Mouse (Mus musculus): ENCODE results near the gene Diras1.

Gene Diras1

DNA sequence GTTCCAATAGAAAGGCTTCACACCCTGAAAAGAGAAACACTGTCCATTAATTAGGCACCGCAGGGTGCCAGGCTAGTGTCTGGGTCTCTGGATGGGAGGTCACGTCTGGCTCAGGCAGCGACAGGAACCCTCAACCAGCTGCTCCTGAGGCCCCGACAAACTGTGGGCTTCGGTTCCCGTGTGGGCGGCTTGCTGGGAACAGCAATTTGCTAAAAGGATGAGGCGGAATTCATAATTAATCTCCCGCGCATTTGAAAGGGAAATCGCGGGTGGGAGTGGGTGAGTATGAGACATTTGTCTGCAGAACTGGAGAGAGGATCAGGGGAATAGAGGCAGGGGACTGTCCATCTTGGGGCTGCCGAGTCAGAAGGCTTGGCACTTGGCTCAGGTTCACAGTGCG is 27.4 kb downstream of the Diras1 start:
- no peak for DNase-seq (ENCODE audit: low read depth, low spot score)

GRCm38 (mm10) chr10:80997332-80997731 is 28.1 kb downstream of the Diras1 start:
- no peak for DNase-seq (ENCODE audit: low read depth, low spot score)

- no peak for DNase-seq (ENCODE audit: low read depth, low spot score)
These were observed 29.0 kb downstream of the Diras1 start for GRCm38 (mm10) chr10:80996501-80996900.

DNA sequence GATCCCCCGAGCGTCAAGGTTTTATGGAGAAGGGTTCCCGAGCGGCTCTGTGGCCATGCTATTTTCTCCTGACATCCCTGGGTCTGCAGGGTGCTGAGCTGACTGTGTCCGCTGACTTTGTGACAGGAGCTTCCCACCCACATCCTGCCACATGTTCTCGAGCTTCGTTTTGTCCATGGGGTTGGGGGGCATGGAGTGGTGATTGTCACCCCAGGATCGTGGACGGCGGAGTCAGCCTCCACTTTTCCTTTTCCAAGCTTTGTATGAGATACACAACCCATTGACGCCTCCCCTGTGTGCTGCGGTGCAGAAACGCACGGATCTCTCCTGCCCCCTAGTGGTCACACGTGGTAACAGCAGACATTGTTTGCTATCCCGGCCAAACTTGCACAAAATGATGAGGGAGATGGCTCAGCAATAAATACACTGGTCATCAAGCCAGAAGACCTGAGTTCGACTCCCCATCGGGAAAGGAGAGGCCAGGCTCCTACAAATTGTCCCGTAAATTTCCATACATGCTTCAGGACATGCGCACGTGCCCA is 30.3 kb downstream of the Diras1 start:
- peak; percentile 77 for DNase-seq (ENCODE audit: low read depth, low spot score)

GRCm38 (mm10) chr10:80994621-80995020 is 30.8 kb downstream of the Diras1 start:
- no peak for DNase-seq (ENCODE audit: low read depth, low spot score)

- no peak for DNase-seq (ENCODE audit: low read depth, low spot score)
These were observed 32.2 kb downstream of the Diras1 start for GRCm38 (mm10) chr10:80993276-80993675.

- DNase-seq (ENCODE audit: low read depth, low spot score) = no peak
These were observed 33.5 kb downstream of the Diras1 start for GRCm38 (mm10) chr10:80991945-80992344.

GRCm38 (mm10) chr10:80991007-80991406 is 34.5 kb downstream of the Diras1 start:
- peak; percentile 77 for DNase-seq (ENCODE audit: low read depth, low spot score)

GRCm38 (mm10) chr10:80990406-80990805 is 35.1 kb downstream of the Diras1 start:
- DNase-seq (ENCODE audit: low read depth, low spot score) = peak; percentile 94

DNA sequence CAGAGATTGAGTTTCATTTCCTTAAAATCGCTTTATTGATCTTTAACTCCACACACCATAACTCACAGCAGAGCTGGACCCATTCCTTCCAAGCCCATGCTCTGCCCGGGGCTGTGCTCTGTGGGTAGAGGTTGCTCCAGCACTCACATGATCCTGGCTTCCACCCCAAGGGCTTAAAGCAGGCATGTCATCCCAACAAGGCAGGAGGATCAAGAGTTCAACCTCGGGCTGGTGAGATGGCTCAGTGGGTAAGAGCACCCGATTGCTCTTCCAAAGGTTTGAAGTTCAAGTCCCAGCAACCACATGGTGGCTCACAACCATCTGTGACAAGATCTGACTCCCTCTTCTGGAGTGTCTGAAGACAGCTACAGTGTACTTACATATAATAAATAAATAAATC is 35.6 kb downstream of the Diras1 start:
- DNase-seq (ENCODE audit: low read depth, low spot score) = peak; percentile 89

DNA sequence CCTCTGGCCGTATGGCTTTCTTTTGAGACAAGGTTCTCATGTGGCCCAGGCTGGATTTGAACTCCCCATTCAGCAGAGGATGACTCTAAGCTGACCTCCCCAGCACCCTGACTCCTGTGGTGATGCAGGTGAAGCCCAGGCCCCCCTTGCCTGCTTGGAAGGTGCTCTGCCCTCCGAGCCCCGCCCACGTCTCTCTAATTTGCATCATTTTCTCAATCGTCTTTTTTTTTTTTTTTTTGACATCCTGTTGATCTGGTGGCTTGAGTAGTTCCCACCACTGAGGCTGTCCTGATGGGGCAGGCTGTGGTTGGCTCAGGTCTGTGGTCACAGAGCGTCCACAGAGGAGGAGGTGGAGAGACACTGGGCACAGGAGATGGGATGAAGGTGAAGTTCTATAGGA is 36.0 kb downstream of the Diras1 start:
- DNase-seq (ENCODE audit: low read depth, low spot score) = peak; percentile 92

- DNase-seq (ENCODE audit: low read depth, low spot score) = peak; percentile 86
These were observed 37.6 kb downstream of the Diras1 start for GRCm38 (mm10) chr10:80987709-80988441.

DNA sequence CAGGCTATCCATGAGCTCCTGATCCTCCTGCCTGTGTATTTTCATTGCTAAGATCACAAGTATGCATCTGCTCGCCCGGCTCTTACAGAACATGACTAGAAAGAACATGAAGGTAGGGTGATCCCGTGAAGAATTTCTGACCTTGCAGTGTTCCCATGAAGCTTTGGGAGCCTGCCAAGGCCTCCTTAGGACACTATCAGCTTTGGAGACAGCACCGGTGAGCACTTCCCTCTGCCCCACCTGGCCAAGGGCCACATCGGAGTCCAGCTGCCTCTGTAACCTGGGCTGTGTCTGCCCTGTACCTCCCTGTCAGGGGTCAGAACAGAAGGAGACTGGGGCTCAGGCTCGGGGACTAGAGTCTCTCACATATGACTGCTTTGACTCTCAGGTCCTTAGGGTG is 38.7 kb downstream of the Diras1 start:
- no peak for DNase-seq (ENCODE audit: low read depth, low spot score)

GRCm38 (mm10) chr10:80985970-80986701 is 39.3 kb downstream of the Diras1 start:
- no peak for DNase-seq (ENCODE audit: low read depth, low spot score)

DNA sequence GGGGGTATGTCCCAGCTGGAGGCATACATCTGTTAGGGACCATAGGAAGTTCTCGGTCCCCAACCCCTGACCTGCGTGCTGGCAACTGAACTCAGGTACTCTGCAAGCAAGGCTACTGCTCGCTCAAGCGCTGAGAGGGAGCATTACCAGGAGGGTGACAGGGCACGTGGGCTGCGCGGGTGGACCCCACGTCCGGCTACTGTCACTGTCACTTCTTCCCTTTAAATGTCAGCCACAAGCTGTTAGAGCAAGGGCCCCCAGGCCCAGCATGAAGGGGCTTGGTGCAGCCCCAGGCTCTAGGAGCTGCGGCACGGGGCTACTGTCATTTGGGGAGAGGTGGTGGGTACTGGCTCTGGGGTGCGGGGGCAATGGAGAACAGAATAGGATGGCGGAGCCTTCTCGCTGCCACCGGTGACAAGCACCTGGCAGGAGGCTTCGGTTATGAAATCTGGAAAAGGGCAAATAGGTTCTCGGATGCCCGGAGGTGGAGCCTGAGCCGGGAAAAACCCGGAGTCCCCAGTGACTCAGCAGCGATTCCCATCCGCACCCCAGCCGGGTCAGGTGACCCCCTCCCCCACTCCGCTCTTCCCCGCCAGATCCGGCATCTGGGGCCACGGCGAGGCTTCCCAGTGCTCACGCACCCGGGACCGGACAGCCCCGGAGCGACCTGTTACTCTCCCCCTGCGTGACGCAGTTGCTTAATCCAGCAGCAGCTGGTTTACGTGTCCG is 40.1 kb downstream of the Diras1 start:
- peak; percentile 65 for DNase-seq (ENCODE audit: low read depth, low spot score)

DNA sequence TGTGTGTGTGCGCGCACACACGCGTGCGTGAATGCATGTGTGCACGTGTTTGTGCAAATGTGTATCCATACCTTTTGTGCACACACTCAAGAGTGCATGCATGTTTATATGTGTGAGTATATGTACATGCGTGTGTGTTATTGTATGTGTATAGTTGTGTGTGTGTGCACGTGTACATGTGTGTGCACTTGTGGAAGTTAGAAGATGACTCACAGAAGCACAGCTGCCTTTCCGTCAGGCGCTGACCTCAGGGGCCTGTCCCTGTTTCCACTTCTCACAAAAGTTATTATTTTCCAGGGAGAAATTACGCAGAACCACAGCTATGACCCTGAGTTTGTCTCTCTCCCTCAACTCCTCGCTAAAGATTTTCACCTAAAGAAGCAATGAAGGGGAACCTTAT is 41.2 kb downstream of the Diras1 start:
- no peak for DNase-seq (ENCODE audit: low read depth, low spot score)

DNA sequence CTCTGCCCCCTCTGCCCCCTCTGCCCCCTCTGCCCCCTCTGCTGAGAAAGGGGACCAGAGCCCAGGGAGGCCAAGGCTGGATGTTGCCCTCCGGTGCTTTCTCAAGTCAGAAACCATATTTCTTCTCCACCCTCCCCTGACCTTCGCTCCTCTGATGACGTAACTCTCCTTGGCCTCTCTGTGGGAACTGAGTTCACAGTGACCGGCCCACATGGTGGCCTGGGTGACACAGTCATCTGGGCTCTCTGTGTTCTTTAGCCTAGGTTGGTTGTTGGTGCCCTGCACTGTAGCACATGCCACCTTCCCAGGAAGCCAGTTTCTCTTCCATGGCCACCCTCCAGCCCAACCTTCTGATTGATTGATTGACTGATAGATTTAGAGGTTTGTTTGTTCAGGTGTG is 43.1 kb downstream of the Diras1 start:
- DNase-seq (ENCODE audit: low read depth, low spot score) = no peak

DNA sequence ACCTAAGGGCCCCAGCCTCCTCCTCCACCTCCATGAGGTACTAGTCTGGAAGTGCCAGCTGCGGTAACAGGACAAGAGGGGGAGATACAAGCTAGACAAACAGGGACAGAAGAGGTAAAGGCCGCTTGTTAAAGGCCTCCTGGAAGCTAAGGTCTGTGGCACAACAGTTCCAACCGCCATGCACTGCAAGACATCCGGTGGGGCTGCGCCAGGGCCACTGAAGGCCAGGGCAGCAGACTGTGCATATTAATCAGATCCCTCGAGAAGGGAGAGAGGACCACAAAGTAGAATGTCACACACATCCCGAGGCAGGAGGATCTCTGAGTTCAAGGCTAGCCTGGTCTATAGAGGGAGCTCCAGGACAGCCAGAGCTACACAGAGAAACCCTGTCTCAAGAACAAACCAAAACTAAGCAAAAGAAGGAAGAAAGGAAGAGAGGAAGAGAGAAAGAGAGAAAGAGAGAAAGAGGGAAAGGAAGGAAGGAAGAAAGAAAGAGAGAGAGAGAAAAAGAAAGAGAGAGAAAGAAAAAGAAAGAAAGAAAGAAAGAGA is 43.8 kb downstream of the Diras1 start:
- no peak for DNase-seq (ENCODE audit: low read depth, low spot score)

DNA sequence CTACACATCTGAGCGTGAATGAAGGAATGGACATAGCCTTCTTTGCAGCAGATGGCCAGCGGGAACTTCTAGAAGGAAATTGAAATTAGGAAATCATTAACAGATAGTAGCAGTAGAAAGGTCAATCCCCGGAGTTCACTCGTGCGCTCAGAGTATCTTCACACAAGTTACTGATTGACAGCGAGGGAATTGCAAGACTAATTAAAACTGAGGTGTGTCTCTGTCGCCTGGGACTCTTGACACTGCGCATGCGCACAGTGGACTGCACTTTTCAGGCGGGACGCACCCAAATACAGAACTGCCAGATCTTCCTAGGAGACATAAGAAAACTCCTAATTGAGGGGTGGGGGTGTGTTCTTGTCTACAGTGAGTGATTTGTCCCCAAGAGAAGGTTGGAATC is 50.0 kb downstream of the Diras1 start:
- no peak for DNase-seq (ENCODE audit: low read depth, low spot score)

GRCm38 (mm10) chr10:80973722-80974121 is 51.7 kb downstream of the Diras1 start:
- DNase-seq (ENCODE audit: low read depth, low spot score) = no peak

- no peak for DNase-seq (ENCODE audit: low read depth, low spot score)
These were observed 53.1 kb downstream of the Diras1 start for GRCm38 (mm10) chr10:80972071-80972987.
